Mouse (Mus musculus): ENCODE results near the gene Hivep3.

Gene Hivep3

DNA sequence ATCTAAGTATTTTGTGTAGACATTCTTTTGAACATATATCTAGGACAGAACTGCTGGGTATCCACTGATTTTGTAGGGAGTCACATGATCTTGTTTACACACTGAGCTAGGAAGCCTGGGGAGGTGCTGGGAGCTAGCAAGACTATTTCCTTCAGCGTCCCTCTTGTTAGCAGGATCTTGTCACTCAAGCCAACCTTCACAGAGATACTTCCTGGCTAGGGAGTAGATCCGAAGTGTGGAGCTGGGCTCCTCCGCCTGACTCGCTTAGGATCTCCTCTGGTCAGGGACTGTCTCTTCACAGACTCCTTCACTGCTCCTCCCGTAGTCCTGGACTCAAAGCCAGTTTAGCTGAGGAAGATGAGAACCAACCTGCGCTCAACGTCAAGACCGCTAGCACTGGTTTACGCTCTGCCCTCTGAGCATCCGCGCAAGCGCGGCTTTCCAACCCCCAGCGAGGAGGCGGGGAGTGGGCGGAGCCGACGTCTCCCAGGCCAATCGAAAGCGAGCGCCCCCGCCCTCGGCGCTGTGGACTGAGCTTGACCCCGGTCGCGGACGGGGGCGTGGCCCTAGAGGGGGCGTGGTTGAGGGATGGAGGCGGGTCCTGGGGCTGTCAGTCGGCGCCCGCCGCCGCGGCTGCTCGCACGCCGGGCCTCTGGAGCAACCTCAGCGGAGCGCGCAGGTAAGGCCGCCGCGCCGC is at the start of gene Hivep3:
TSS of gene Hivep3 (plus strand) at position 601 of the 697 bp plus-strand sequence.
- in situ Hi-C loops (cut with MboI; ENCODE audit: low pct_unique_long_range_greater_than_20kb in 1 of 2, low sequenced_read_pairs in 2 of 2, unreplicated experiment in 1 of 2), result no loop called here

GRCm38 (mm10) chr4:119685746-119686145 is 47.8 kb upstream of the Hivep3 start:
- in situ Hi-C loops (cut with MboI; ENCODE audit: low pct_unique_long_range_greater_than_20kb in 1 of 2, low sequenced_read_pairs in 2 of 2, unreplicated experiment in 1 of 2), result no loop called here

GRCm38 (mm10) chr4:119698339-119698738 is 35.2 kb upstream of the Hivep3 start:
- in situ Hi-C loops (cut with MboI; ENCODE audit: low pct_unique_long_range_greater_than_20kb in 1 of 2, low sequenced_read_pairs in 2 of 2, unreplicated experiment in 1 of 2), result no loop called here

DNA sequence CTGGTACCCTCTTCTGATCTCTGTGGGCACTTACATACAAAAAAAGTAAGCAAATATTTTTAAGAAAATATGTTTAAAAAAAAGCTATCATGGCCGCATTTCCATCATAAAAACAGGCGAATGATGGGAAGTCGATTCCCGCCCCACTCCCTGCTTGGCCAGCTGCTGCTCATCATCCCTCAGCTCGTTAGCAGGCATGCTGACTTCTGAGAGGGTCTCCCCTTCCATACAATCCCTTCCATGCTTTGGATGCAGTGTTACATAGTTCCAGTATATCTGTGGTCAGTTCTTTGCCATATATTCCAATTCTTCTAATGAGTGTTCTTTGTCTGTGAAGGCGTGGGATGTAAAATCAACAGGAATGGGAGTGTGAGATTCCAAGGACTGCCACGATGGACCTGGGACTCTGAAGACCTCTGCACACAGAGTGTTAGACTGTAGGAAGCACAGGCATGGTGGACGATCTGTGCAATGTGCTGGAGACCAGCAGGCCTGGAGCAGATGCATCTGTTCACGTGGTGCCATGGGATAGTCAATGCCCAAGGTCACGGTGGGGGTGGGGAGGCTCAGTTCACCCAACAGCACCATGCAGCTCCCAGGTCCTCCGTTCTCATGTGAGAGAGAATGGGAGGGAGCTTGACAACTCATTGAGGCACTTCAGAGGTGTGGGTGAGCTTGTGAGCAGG is 32.2 kb upstream of the Hivep3 start:
- in situ Hi-C loops (cut with MboI; ENCODE audit: low pct_unique_long_range_greater_than_20kb in 1 of 2, low sequenced_read_pairs in 2 of 2, unreplicated experiment in 1 of 2), result no loop called here

- in situ Hi-C loops (cut with MboI; ENCODE audit: low pct_unique_long_range_greater_than_20kb in 1 of 2, low sequenced_read_pairs in 2 of 2, unreplicated experiment in 1 of 2), result no loop called here
These were observed 29.6 kb upstream of the Hivep3 start for GRCm38 (mm10) chr4:119703965-119704364.

DNA sequence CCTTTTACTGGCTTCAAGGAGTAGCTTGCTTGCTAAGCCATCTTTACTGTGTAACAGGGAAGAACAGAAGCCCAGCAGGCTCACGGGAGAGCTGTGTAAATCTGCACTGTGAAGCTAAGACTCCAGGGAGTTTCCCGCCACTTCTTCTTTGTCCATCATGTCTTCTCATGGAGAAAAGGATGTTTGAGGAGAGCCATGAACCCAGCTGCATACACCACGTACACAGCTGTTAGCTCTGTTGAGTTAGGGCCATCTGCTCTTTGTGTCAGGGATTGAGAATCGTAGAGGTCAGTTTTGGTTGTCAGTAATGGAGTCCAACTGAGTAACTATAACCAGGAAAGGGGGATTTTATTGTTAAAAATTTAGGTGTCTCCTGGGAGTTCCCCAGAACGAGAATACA is 26.3 kb upstream of the Hivep3 start:
- in situ Hi-C loops (cut with MboI; ENCODE audit: low pct_unique_long_range_greater_than_20kb in 1 of 2, low sequenced_read_pairs in 2 of 2, unreplicated experiment in 1 of 2), result no loop called here

GRCm38 (mm10) chr4:119707751-119708150 is 25.8 kb upstream of the Hivep3 start:
- in situ Hi-C loops (cut with MboI; ENCODE audit: low pct_unique_long_range_greater_than_20kb in 1 of 2, low sequenced_read_pairs in 2 of 2, unreplicated experiment in 1 of 2), result no loop called here

DNA sequence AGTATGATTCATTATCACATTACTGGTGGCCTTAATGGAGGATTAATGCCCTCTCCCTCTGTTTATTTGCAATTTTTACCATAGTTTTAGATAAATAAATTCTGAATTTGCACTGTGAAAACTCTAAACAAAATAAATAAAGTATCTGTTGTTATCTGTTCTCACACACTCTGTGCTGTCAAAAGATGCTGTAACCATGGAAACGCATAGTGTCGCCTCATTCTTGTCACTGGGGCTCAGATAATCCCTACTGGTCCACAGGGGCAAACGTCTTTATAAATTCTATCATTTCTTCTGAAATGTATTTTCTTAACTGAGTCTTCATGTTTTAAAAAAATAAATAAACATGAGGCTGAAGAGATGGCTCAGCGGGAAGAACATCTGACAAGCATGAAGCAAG is 23.4 kb upstream of the Hivep3 start:
- in situ Hi-C loops (cut with MboI; ENCODE audit: low pct_unique_long_range_greater_than_20kb in 1 of 2, low sequenced_read_pairs in 2 of 2, unreplicated experiment in 1 of 2), result no loop called here

DNA sequence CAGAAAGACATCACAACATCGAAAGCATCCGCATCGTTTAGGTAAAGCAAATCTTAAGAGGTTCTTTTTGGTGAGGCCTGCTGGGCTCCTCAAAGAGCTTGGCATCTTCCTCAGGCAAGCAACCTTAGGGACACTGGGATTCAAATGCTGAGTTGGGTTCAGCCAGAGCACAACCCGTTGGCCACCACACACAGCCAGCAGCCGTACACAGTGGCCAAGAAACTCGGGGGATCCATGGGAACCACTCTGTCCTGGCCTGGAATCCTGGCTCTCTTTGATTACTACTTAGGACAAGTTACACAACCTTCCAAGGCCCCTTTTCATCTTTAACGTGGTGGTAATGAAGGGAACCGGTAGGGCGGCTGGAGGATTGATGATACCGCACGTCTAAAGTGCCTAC is 16.1 kb upstream of the Hivep3 start:
- in situ Hi-C loops (cut with MboI; ENCODE audit: low pct_unique_long_range_greater_than_20kb in 1 of 2, low sequenced_read_pairs in 2 of 2, unreplicated experiment in 1 of 2), result no loop called here

DNA sequence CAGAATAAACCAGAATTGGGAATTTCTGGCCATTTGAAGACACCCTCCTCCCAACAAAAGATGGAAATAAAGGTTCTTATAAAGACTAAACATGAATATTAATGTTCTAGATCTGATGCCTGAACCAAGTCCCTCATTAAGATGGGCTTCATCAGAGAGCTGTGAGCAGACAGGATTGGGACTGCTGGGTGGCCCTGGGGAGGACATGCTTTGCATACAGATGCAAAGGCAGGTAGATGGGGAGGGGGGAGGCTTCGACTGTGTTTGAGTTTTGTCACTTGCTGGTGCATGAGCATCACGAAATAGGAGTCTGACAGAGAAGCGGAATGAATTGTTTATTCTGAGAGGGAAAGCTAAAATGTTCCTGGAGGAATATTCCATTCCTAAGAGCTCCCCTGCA is 12.1 kb upstream of the Hivep3 start:
- in situ Hi-C loops (cut with MboI; ENCODE audit: low pct_unique_long_range_greater_than_20kb in 1 of 2, low sequenced_read_pairs in 2 of 2, unreplicated experiment in 1 of 2), result no loop called here

- in situ Hi-C loops (cut with MboI; ENCODE audit: low pct_unique_long_range_greater_than_20kb in 1 of 2, low sequenced_read_pairs in 2 of 2, unreplicated experiment in 1 of 2), result no loop called here
These were observed 7.5 kb upstream of the Hivep3 start for GRCm38 (mm10) chr4:119726074-119726473.

DNA sequence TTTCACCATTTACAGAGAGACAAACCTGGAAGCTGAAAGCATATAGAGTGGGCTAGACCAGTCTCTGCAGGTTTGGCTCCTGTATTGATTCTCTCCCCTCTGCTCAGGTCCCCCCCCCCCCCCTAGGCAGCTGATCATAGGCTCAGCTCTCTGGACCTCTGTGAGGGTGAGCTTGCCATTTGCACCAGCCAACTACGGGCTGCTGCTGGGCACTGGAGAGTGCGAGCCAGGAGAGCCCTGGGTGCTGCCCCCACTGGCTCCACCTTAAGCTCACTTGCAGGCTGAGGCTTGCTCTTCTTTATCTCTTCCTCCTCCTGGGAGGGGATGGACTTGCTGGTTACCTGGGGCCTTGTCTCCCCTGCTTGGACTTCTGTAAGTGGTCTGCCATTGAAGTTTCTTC is 5.7 kb upstream of the Hivep3 start:
- in situ Hi-C loops (cut with MboI; ENCODE audit: low pct_unique_long_range_greater_than_20kb in 1 of 2, low sequenced_read_pairs in 2 of 2, unreplicated experiment in 1 of 2), result no loop called here

GRCm38 (mm10) chr4:119733942-119734341 is 358 bp downstream of the Hivep3 start:
- in situ Hi-C loops (cut with MboI; ENCODE audit: low pct_unique_long_range_greater_than_20kb in 1 of 2, low sequenced_read_pairs in 2 of 2, unreplicated experiment in 1 of 2), result no loop called here

DNA sequence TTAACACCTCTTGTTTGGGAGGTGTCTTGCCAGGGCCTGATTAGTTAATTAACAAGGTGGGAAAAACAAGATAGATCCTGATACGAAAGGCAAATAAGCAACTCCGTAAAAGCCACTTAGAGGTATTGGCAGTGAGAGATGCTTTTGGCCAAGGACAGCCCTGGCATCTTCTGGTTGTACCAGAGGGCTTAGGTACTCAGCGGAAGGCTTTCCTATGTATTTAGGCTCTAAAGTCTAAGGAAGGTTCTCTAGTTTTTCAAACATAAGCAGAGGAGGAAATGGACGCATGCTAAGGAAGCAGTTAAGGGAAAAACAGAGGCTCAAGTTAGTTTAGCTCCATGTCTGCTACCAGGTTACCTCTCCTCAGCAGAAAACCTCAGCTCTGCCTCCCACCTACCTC is 768 bp downstream of the Hivep3 start:
- in situ Hi-C loops (cut with MboI; ENCODE audit: low pct_unique_long_range_greater_than_20kb in 1 of 2, low sequenced_read_pairs in 2 of 2, unreplicated experiment in 1 of 2), result no loop called here

- in situ Hi-C loops (cut with MboI; ENCODE audit: low pct_unique_long_range_greater_than_20kb in 1 of 2, low sequenced_read_pairs in 2 of 2, unreplicated experiment in 1 of 2), result no loop called here
These were observed 5.1 kb downstream of the Hivep3 start for GRCm38 (mm10) chr4:119738641-119739040.

GRCm38 (mm10) chr4:119739301-119740062 is 5.9 kb downstream of the Hivep3 start:
- in situ Hi-C loops (cut with MboI; ENCODE audit: low pct_unique_long_range_greater_than_20kb in 1 of 2, low sequenced_read_pairs in 2 of 2, unreplicated experiment in 1 of 2), result no loop called here

GRCm38 (mm10) chr4:119748341-119748740 is 14.8 kb downstream of the Hivep3 start:
- in situ Hi-C loops (cut with MboI; ENCODE audit: low pct_unique_long_range_greater_than_20kb in 1 of 2, low sequenced_read_pairs in 2 of 2, unreplicated experiment in 1 of 2), result no loop called here

DNA sequence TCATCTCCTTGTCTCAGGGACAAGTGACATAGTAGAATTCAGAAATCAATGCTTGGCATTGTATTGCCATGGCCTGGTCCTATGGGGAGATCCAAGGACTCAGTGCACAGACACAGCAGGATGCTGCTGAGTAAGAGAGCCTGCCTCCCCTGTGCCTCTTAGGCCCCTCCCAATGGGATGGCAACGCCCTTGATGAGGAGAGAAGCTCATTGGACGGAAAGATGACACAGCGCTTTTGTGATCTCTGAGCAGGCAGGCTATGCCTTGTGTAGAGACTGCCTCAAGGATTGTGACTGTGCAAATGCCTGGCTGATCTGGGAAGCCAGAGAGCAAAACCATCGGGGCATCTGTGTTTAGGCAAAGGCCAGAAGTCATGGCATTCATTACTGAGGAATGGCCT is 16.6 kb downstream of the Hivep3 start:
- in situ Hi-C loops (cut with MboI; ENCODE audit: low pct_unique_long_range_greater_than_20kb in 1 of 2, low sequenced_read_pairs in 2 of 2, unreplicated experiment in 1 of 2), result no loop called here

DNA sequence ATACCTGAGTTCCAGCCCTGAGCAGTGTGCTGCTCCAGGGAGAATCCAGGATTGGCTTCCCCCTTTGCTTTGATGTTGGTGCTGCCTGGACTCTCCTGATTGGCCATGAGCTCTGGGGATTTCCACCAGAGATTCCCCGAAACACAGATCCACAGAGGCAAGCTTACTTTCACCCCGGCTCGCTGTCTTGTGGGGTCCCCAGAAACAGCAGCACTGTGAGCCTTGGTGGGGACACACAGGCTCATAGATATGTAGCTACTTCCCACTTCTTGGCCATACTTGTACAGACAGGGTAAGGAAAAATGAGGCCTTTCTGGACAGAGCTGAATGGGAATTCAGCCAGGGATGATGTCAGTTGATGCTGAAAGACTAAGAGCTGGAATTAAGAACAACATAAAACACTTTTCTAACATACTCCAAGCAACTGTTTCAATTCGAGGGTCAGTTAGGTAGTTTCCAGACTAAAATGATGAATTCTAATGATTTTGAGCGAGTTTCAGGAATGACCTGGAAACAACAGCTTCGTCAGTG is 17.2 kb downstream of the Hivep3 start:
- in situ Hi-C loops (cut with MboI; ENCODE audit: low pct_unique_long_range_greater_than_20kb in 1 of 2, low sequenced_read_pairs in 2 of 2, unreplicated experiment in 1 of 2), result no loop called here

All from mouse embryonic stem cell (cell line).